Mouse (Mus musculus) layer of hippocampus, adult 9-11 months (tissue): ENCODE measurements at regions not wholly inside any gene's neighbourhood (a gene's known extent, or its start where the extent isn't known, plus 50 kb on each side); places are given as distances from the start of the nearest gene placed in this dataset.
"Not testable (repeated sequence)": the region's sequence is repeated elsewhere in the genome, so short reads cannot be mapped to it uniquely, and the experiment has no call there.

Source experiments
- DNase-seq: peaks from one replicate; pipeline ENCODE4 v3.0.0; 2022

GRCm38 (mm10) chr2:84042793-84043192 is 52.4 kb downstream of the Gm13691 start:
- DNase-seq = no peak

- no peak for DNase-seq
Observed at GRCm38 (mm10) chr2:84048398-84049140, 58.2 kb downstream of the Gm13691 start.

- DNase-seq = no peak
Observed at GRCm38 (mm10) chr2:84051883-84052331, 61.6 kb downstream of the Gm13691 start.

GRCm38 (mm10) chr2:84059246-84059645 is 68.9 kb downstream of the Gm13691 start:
- DNase-seq = peak; percentile 4

GRCm38 (mm10) chr2:84061221-84061620 is 70.9 kb downstream of the Gm13691 start:
- no peak for DNase-seq

GRCm38 (mm10) chr2:84064371-84064770 is 74.0 kb downstream of the Gm13691 start:
- DNase-seq = no peak

GRCm38 (mm10) chr2:84065061-84065460 is 74.7 kb downstream of the Gm13691 start:
- DNase-seq = no peak

GRCm38 (mm10) chr2:84065749-84066148 is 75.4 kb downstream of the Gm13691 start:
- DNase-seq = no peak

- no peak for DNase-seq
Observed at GRCm38 (mm10) chr2:84066151-84066693, 75.9 kb downstream of the Gm13691 start.

- DNase-seq = no peak
Observed at GRCm38 (mm10) chr2:84066785-84067526, 76.6 kb downstream of the Gm13691 start.

- DNase-seq = no peak
Observed at GRCm38 (mm10) chr2:84068617-84069016, 78.3 kb downstream of the Gm13691 start.

- not testable (repeated sequence) for DNase-seq
Observed at GRCm38 (mm10) chr2:84069411-84069810, 79.1 kb downstream of the Gm13691 start.

- DNase-seq = no peak
Observed at GRCm38 (mm10) chr2:84072881-84073583, 82.7 kb downstream of the Gm13691 start.

- DNase-seq = no peak
Observed at GRCm38 (mm10) chr2:84075944-84076343, 85.6 kb downstream of the Gm13691 start.

- no peak for DNase-seq
Observed at GRCm38 (mm10) chr2:84079284-84079683, 88.9 kb downstream of the Gm13691 start.

GRCm38 (mm10) chr2:84080228-84080627 is 89.9 kb downstream of the Gm13691 start:
- DNase-seq = no peak

GRCm38 (mm10) chr2:84094751-84095150 is 104.4 kb downstream of the Gm13691 start:
- DNase-seq = peak; percentile 11

GRCm38 (mm10) chr2:84098746-84099145 is 108.4 kb downstream of the Gm13691 start:
- DNase-seq = no peak

- DNase-seq = peak; percentile 2
Observed at GRCm38 (mm10) chr2:84113562-84113961, 123.2 kb downstream of the Gm13691 start.

GRCm38 (mm10) chr2:84119839-84120238 is 129.5 kb downstream of the Gm13691 start:
- no peak for DNase-seq

GRCm38 (mm10) chr2:84127586-84127985 is 137.2 kb downstream of the Gm13691 start:
- no peak for DNase-seq

- no peak for DNase-seq
Observed at GRCm38 (mm10) chr2:84161742-84162141, 171.4 kb downstream of the Gm13691 start.

GRCm38 (mm10) chr2:84173450-84173849 is 183.1 kb downstream of the Gm13691 start:
- no peak for DNase-seq
